Mouse (Mus musculus): ENCODE measurements around the gene AU041133. TPM values are rescaled to one million over a fixed set of nuclear protein-coding genes. Genes with fewer than 3 reads are reported as not detected.
A peak's percentile ranks its signal among the peaks of the same experiment; 100 is the strongest.
"Not testable (repeated sequence)": the region's sequence is repeated elsewhere in the genome, so short reads cannot be mapped to it uniquely, and the experiment has no call there.

The AU041133 gene
- total RNA-seq (2014; rRNA removed) (2.6 and 3.4 TPM in 2 replicates), polyA plus RNA-seq (2012; rRNA removed) (0.22 and 0.37 TPM in 2 replicates)

DNA sequence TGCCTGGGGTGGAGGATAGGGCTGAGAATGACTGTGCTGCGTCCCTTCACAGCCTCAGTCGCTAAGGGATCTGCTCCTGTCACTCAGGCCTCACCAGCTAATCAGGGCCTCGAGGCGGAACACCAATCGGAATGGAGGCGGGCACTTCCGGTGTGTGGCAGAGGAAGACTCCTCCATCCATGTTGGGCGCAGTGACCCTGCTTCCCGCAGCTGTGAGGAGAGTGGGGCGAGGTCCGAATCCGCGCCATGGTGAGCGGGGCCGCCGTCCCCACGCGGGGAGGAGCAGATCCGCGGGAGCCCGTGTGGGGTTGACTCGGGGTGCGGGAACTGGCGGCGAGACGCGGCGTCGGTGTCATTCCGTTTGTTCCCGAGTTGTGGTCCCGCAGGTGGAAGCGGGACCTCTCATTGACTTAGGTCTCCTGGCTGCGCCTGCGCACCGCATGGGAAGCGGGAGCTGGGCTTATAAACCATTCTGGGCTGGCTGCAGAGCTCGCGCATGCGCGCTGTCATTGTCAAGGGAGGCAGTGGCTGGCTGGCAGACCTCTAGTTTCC lies at the start of gene AU041133:
TSS of gene AU041133 (plus strand) at position 164 of the 552 bp plus-strand sequence.
- H3K4me3 ChIP-seq (ENCODE audit: insufficient read depth, low read depth, low read length), result peak within 1 kb of the TSS; percentile 91
- peak; percentile 86 for DNase-seq (ENCODE audit: extremely low read depth, low read depth, low spot score)
- peak within 1 kb of the TSS; percentile 56 for H3K27ac ChIP-seq (replicated peaks; ENCODE audit: insufficient read depth, low read depth, low read length)
- H3K27me3 ChIP-seq (ENCODE audit: control insufficient read depth, insufficient read depth, low read length), result no peaks in the 10 kb centered on the region
- WGBS, result under 1% methylated on average over 41 of the region's 41 CpGs
- H3K9ac ChIP-seq (ENCODE audit: low read depth, low read length), result peak within 1 kb of the TSS; percentile 82
- H3K36me3 ChIP-seq (ENCODE audit: control insufficient read depth, insufficient read depth, low read length), result 0 out of 2 replicates have a peak, but pooled peaks cover 2% of the 10 kb centered on the region
- peaks cover 11% of the 10 kb centered on the region for H3K79me2 ChIP-seq (ENCODE audit: control insufficient read depth, insufficient read depth, low read length)
- no peak for TF ChIP-seq CTCF (IDR thresholded peaks at IDR 0.05; ENCODE audit: low read depth, low read length)
- peak; percentile 48; the same call in 1 of the 2 replicates for TF ChIP-seq POLR2A (IDR thresholded peaks at IDR 0.05; ENCODE audit: extremely low read depth, insufficient read depth, low read length)
- peaks cover 3% of the 10 kb centered on the region; the same call in 1 of the 2 replicates for H3K4me1 ChIP-seq (ENCODE audit: control insufficient read depth, insufficient read depth, low read length)

DNA sequence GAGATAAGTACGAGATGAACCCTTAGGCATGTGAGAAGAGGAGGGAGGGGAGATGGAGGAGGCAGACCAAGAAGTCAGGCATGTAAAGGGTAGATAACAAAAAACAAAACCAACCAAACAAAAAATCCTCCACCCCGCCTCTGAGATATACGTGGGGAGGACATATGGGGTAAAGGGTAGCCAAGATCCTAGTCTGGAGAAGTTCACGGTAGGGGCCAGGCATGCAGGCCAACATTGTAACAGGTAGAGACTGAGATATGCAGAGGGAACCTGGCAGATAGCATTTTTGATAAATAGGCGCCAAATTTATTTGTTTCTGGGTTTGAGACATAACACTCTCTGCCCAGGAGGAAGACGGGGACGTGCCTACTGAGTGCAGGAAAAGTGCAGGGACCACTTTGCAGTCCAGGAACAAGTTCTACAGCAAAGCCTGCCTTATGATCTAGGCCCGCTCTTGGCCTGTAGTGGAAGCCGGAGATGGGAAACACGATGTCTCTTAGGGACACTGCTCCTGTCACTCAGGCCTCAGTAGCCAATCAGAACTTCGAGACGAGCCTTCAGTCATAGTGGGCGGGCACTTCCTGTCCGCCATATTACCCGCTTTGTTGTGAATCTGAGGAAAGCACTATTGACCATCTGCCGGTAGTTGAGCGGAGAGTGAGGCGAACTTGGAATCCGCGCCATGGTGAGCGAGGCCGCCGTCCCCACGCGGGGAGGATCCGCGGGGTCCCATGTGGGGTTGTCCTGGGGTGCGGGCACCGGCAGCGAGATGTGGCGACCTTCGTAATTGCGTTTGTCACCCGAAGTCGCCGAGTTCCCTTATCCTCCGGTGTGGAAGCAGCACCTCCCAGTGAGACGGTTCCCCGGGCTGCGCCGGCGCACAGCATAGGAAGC lies 44.8 kb upstream of the AU041133 start, which contains the start of gene BC024063:
TSS of gene BC024063 (plus strand) at position 626 of the 894 bp plus-strand sequence.
- peak within 1 kb of the TSS; percentile 80 for H3K4me3 ChIP-seq (ENCODE audit: insufficient read depth, low read depth, low read length)
- H3K9ac ChIP-seq (ENCODE audit: low read depth, low read length), result peak within 1 kb of the TSS; percentile 73
- H3K4me1 ChIP-seq (ENCODE audit: control insufficient read depth, insufficient read depth, low read length); H3K36me3 ChIP-seq (ENCODE audit: control insufficient read depth, insufficient read depth, low read length); H3K79me2 ChIP-seq (ENCODE audit: control insufficient read depth, insufficient read depth, low read length); H3K27me3 ChIP-seq (ENCODE audit: control insufficient read depth, insufficient read depth, low read length): not testable (repeated sequence)
- 17% methylated on average over 42 of the region's 42 CpGs for WGBS
- DNase-seq (ENCODE audit: extremely low read depth, low read depth, low spot score), result peak; percentile 79
- H3K27ac ChIP-seq (replicated peaks; ENCODE audit: insufficient read depth, low read depth, low read length), result 0 out of 2 replicates have a peak within 1 kb of the TSS, but pooled peaks have one; percentile 17

DNA sequence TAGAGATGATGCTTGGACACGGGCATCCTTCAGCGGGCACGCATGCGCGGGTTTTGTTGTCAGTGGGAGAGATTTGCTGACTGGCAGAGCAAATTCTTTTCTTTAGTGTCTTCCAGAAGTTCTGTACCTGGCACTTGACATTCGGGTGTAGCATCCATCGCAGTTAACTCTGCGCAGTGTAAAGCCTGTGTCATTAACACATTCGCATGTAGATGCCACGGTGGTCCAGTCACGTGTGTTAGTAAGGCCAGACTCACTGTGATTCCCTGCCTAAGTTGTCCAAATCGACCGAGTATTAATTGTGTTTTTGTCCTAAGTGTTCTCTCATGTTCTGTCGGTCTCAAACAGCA lies 44.2 kb upstream of the AU041133 start:
- H3K79me2 ChIP-seq (ENCODE audit: control insufficient read depth, insufficient read depth, low read length); DNase-seq (ENCODE audit: extremely low read depth, low read depth, low spot score); H3K4me1 ChIP-seq (ENCODE audit: control insufficient read depth, insufficient read depth, low read length); H3K27ac ChIP-seq (replicated peaks; ENCODE audit: insufficient read depth, low read depth, low read length); H3K27me3 ChIP-seq (ENCODE audit: control insufficient read depth, insufficient read depth, low read length); H3K36me3 ChIP-seq (ENCODE audit: control insufficient read depth, insufficient read depth, low read length): not testable (repeated sequence)
- peak overlapping the region; percentile 80 for H3K4me3 ChIP-seq (ENCODE audit: insufficient read depth, low read depth, low read length)
- WGBS, result 11% methylated on average over 14 of the region's 14 CpGs
- peak overlapping the region; percentile 73 for H3K9ac ChIP-seq (ENCODE audit: low read depth, low read length)

DNA sequence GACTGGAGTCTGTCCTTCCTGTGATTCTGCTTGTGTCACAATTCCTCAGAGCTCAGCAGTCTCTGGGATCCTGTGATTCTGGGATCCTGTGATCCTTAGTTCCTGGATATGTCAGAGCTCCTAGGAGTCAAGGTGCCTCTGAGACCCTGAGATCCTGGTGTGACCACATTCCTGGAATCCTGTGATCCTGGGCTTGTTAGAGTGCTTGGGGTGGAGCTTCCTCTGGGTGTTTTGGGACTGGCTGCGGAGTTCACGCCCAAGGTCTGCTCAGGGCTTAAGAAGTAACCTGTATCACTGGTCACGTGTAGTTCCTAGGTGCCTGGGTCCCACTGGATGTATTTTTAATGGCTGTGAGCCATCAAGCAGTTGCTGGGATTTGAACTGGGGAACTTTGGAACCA lies 10.6 kb upstream of the AU041133 start:
- Histone ChIP-seq H3K36me3 (ENCODE audit: control insufficient read depth, insufficient read depth, low read length) (no peaks in the 10 kb centered on the region), H3K79me2 (ENCODE audit: control insufficient read depth, insufficient read depth, low read length) (no peaks in the 10 kb centered on the region), H3K27me3 (ENCODE audit: control insufficient read depth, insufficient read depth, low read length) (0 out of 2 replicates have a peak, but pooled peaks cover 3% of the 10 kb centered on the region), H3K27ac (replicated peaks; ENCODE audit: insufficient read depth, low read depth, low read length) (no peak overlapping the region), H3K4me1 (ENCODE audit: control insufficient read depth, insufficient read depth, low read length) (no peaks in the 10 kb centered on the region), H3K9ac (ENCODE audit: low read depth, low read length) (no peak overlapping the region), H3K4me3 (ENCODE audit: insufficient read depth, low read depth, low read length) (no peak overlapping the region)
- DNase-seq (ENCODE audit: extremely low read depth, low read depth, low spot score), result no peak
- WGBS, result 80% methylated on average over 3 of the region's 3 CpGs
- TF ChIP-seq CTCF (IDR thresholded peaks at IDR 0.05; ENCODE audit: low read depth, low read length) (no peak), POLR2A (IDR thresholded peaks at IDR 0.05; ENCODE audit: extremely low read depth, insufficient read depth, low read length) (no peak)

DNA sequence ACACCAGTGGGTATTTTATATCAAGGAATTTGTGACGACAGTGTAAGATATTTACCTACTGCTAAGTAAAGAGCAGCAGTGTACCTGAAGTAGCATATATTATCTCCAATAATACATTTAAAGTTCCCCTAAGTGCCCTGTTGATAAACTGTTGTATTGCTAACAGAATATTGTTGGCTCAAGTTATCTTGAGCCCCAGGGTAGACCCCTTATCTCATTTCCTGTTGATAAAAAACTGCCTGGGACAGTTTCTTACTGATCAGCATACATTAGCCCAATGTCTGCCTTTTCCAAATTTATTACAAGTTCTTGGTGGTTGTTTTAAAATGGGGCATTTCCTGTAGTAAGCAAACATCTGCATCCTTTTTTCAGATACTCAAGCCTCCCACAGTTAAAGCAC lies 17.5 kb downstream of the AU041133 start:
- H3K27ac ChIP-seq (replicated peaks; ENCODE audit: insufficient read depth, low read depth, low read length), result no peak overlapping the region
- no peaks in the 10 kb centered on the region; the same call in 1 of the 2 replicates for H3K27me3 ChIP-seq (ENCODE audit: control insufficient read depth, insufficient read depth, low read length)
- H3K36me3 ChIP-seq (ENCODE audit: control insufficient read depth, insufficient read depth, low read length), result peaks cover 41% of the 10 kb centered on the region
- H3K79me2 ChIP-seq (ENCODE audit: control insufficient read depth, insufficient read depth, low read length), result no peaks in the 10 kb centered on the region
- TF ChIP-seq POLR2A (IDR thresholded peaks at IDR 0.05; ENCODE audit: extremely low read depth, insufficient read depth, low read length) (no peak), CTCF (IDR thresholded peaks at IDR 0.05; ENCODE audit: low read depth, low read length) (no peak)
- WGBS, result 100% methylated on average over 1 of the region's 1 CpGs
- no peaks in the 10 kb centered on the region for H3K4me1 ChIP-seq (ENCODE audit: control insufficient read depth, insufficient read depth, low read length)
- no peak overlapping the region for H3K9ac ChIP-seq (ENCODE audit: low read depth, low read length)
- no peak overlapping the region for H3K4me3 ChIP-seq (ENCODE audit: insufficient read depth, low read depth, low read length)
- no peak for DNase-seq (ENCODE audit: extremely low read depth, low read depth, low spot score)

DNA sequence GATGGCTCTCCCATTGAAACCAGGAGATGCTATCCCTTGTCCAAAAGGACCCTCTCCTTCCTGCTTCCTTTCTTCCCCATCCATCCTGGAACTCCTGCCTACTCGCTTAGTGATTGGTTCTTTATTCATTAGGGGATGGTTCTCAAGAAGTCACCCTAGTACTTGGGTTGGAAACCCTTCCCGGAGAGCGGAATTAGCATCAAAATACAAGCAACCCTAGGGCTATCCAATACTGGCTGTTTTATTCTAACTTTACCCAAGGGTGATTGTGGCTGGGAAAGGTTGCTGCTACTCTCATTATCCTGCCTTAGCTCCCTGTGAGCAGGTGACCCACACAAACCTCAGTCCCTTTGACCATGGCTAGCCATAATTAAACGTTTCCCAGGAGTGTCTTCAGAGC lies 19.8 kb downstream of the AU041133 start:
- WGBS, result 80% methylated on average over 4 of the region's 4 CpGs
- no peak overlapping the region for H3K27ac ChIP-seq (replicated peaks; ENCODE audit: insufficient read depth, low read depth, low read length)
- no peak for DNase-seq (ENCODE audit: extremely low read depth, low read depth, low spot score)
- no peak overlapping the region for H3K9ac ChIP-seq (ENCODE audit: low read depth, low read length)
- H3K27me3 ChIP-seq (ENCODE audit: control insufficient read depth, insufficient read depth, low read length), result no peaks in the 10 kb centered on the region; the same call in 1 of the 2 replicates
- H3K4me1 ChIP-seq (ENCODE audit: control insufficient read depth, insufficient read depth, low read length), result no peaks in the 10 kb centered on the region
- H3K36me3 ChIP-seq (ENCODE audit: control insufficient read depth, insufficient read depth, low read length), result peaks cover 52% of the 10 kb centered on the region
- H3K79me2 ChIP-seq (ENCODE audit: control insufficient read depth, insufficient read depth, low read length), result no peaks in the 10 kb centered on the region
- no peak overlapping the region for H3K4me3 ChIP-seq (ENCODE audit: insufficient read depth, low read depth, low read length)
- TF ChIP-seq CTCF (IDR thresholded peaks at IDR 0.05; ENCODE audit: low read depth, low read length), result no peak
- TF ChIP-seq POLR2A (IDR thresholded peaks at IDR 0.05; ENCODE audit: extremely low read depth, insufficient read depth, low read length), result no peak

Measured in liver, adult 2 months (tissue).